Mouse (Mus musculus) heart, embryonic 14.5 days (tissue): Measurements from ENCODE around the gene Rars2. TPM values are rescaled to one million over a fixed set of nuclear protein-coding genes. Genes with fewer than 3 reads are reported as not detected.
"Not testable (repeated sequence)": the region's sequence is repeated elsewhere in the genome, so short reads cannot be mapped to it uniquely, and the experiment has no call there.

Experiments
- ATAC-seq: fragments of 200-750 bp; cut with Nextera tagmentation; 2 replicates; pipeline ENCODE4 v1.8.0; 2017; ENCODE audit warnings: low read depth, moderate TSS enrichment; ENCODE audit not compliant: insufficient number of reproducible peaks, insufficient read depth, low FRiP score
- H3K27ac ChIP-seq, 2 experiments: fragments of 200-500 bp in 1 of 2; fragments of 300-500 bp in 1 of 2; sonication (generic) in 1 of 2; replicated peaks in 1 of 2; 2 replicates each; pipeline ENCODE4 v1.5.1; 2012 to 2014; ENCODE audit warnings: low read depth in 2 of 2, low read length in 2 of 2, control low read depth in 1 of 2, mild to moderate bottlenecking in 1 of 2, mixed read lengths in 1 of 2; ENCODE audit not compliant: control insufficient read depth in 1 of 2, insufficient read depth in 1 of 2
- H3K27me3 ChIP-seq: fragments of 300-500 bp; sonication (generic); 2 replicates; pipeline ENCODE4 v1.6.1; 2014; ENCODE audit warnings: mild to moderate bottlenecking, low read length, control low read depth; ENCODE audit not compliant: control insufficient read depth, insufficient read depth
- H3K36me3 ChIP-seq: fragments of 300-500 bp; sonication (generic); 2 replicates; pipeline ENCODE4 v1.6.1; 2014; ENCODE audit warnings: mild to moderate bottlenecking, control low read depth, low read length, mixed read lengths; ENCODE audit not compliant: control insufficient read depth, insufficient read depth
- H3K4me1 ChIP-seq, 2 experiments: fragments of 200-500 bp in 1 of 2; fragments of 300-500 bp in 1 of 2; sonication (generic) in 1 of 2; 2 replicates each; pipeline ENCODE4 v1.6.1; 2012 to 2014; ENCODE audit warnings: low read length in 2 of 2, control low read depth in 1 of 2, mixed read lengths in 1 of 2; ENCODE audit not compliant: control insufficient read depth in 2 of 2, insufficient read depth in 2 of 2
- H3K4me2 ChIP-seq: fragments of 300-500 bp; sonication (generic); 2 replicates; pipeline ENCODE4 v1.6.1; 2014; ENCODE audit warnings: mild to moderate bottlenecking, low read length
- H3K4me3 ChIP-seq, 2 experiments: fragments of 200-500 bp in 1 of 2; fragments of 300-500 bp in 1 of 2; sonication (generic) in 1 of 2; 2 replicates each; pipeline ENCODE4 v1.5.1; 2012 to 2014; ENCODE audit warnings: low read length in 2 of 2, mild to moderate bottlenecking in 2 of 2, control low read depth in 1 of 2, low read depth in 1 of 2, moderate library complexity in 1 of 2; ENCODE audit not compliant: control insufficient read depth in 1 of 2, insufficient read depth in 1 of 2
- H3K9ac ChIP-seq: fragments of 300-500 bp; sonication (generic); 2 replicates; pipeline ENCODE4 v1.6.1; 2014; ENCODE audit warnings: mild to moderate bottlenecking, low read length
- H3K9me3 ChIP-seq: fragments of 300-500 bp; sonication (generic); 2 replicates; pipeline ENCODE4 v1.6.1; 2016; ENCODE audit warnings: low read length, control low read depth; ENCODE audit not compliant: control insufficient read depth
- WGBS: fragments of 180-500 bp; shearing (Covaris S2); extraction: QIAGEN DNeasy Blood & Tissue Kit; methylation state at CpG from one replicate; pipeline ENCODE4 v1.1.7; 2014; 5-methylcytosine and 5-hydroxymethylcytosine counted together
- polyA plus RNA-seq: library from polyadenylated mRNA; unstranded; fragments of >200 nt; fragmentation: Nextera tagmentation; extraction: Ambion mirVana; gene quantifications from 2 replicates; pipeline ENCODE4 v1.2.1, GENCODE M21; 2014

Rars2 gene
- 47.3 and 48.0 TPM in 2 replicates for polyA plus RNA-seq

- peak; percentile 95 for ATAC-seq
- Histone ChIP-seq H3K4me1 (peaks cover 2 to 19% of the 10 kb centered on the region in 2 experiments), H3K9me3 (no peaks in the 10 kb centered on the region), H3K36me3 (peaks cover 16% of the 10 kb centered on the region), H3K27me3 (no peaks in the 10 kb centered on the region), H3K4me2 (peak within 1 kb of the TSS; percentile 70), H3K27ac (peak within 1 kb of the TSS; percentile 86 to 87), H3K4me3 (peak within 1 kb of the TSS; percentile 84 to 87), H3K9ac (peak within 1 kb of the TSS; percentile 93)
- WGBS, result under 1% methylated on average over 42 of the region's 42 CpGs
Measured at GRCm38 (mm10) chr4:34614630-34615094, at the start of gene Rars2, which contains the start of gene Orc3. Rars2 (plus strand) TSS chr4:34614957. Orc3 (minus strand) TSS chr4:34614944.

- 86% methylated on average over 6 of the region's 6 CpGs for WGBS
- H3K36me3 ChIP-seq, result peaks cover 86% of the 10 kb centered on the region
Measured at GRCm38 (mm10) chr4:34566226-34566625, 48.5 kb upstream of the Rars2 start.

GRCm38 (mm10) chr4:34572876-34573275, 41.9 kb upstream of the Rars2 start:
- WGBS, result 64% methylated on average over 2 of the region's 2 CpGs

More at GRCm38 (mm10) chr4:34566226-34566625, 48.5 kb upstream of the Rars2 start:
- H3K27ac ChIP-seq, result no peak overlapping the region
- H3K27me3 ChIP-seq, result no peaks in the 10 kb centered on the region
- H3K9ac ChIP-seq, result no peak overlapping the region
- H3K4me2 ChIP-seq, result no peak overlapping the region
- no peaks in the 10 kb centered on the region for H3K9me3 ChIP-seq
- H3K4me1 ChIP-seq, result no peaks in the 10 kb centered on the region
- ATAC-seq, result no peak
- no peak overlapping the region for H3K4me3 ChIP-seq

GRCm38 (mm10) chr4:34577028-34577427, 37.7 kb upstream of the Rars2 start:
- H3K9ac ChIP-seq, result no peak overlapping the region
- no peak for ATAC-seq
- 93% methylated on average over 2 of the region's 2 CpGs for WGBS
- peaks cover 0 to 9% of the 10 kb centered on the region in 2 experiments; a peak in 1 of 4 replicates for H3K4me1 ChIP-seq
- H3K27ac ChIP-seq, result no peak overlapping the region
- H3K4me2 ChIP-seq, result no peak overlapping the region
- peaks cover 93% of the 10 kb centered on the region for H3K36me3 ChIP-seq
- no peaks in the 10 kb centered on the region for H3K9me3 ChIP-seq
- no peak overlapping the region for H3K4me3 ChIP-seq
- H3K27me3 ChIP-seq, result no peaks in the 10 kb centered on the region

More at GRCm38 (mm10) chr4:34572876-34573275, 41.9 kb upstream of the Rars2 start:
- no peak for ATAC-seq
- no peaks in the 10 kb centered on the region for H3K27me3 ChIP-seq
- H3K4me1 ChIP-seq, result no peaks in the 10 kb centered on the region
- H3K36me3 ChIP-seq, result peaks cover 99% of the 10 kb centered on the region
- H3K27ac ChIP-seq, result no peak overlapping the region
- no peak overlapping the region for H3K4me2 ChIP-seq
- no peak overlapping the region for H3K9ac ChIP-seq
- no peaks in the 10 kb centered on the region for H3K9me3 ChIP-seq
- H3K4me3 ChIP-seq, result no peak overlapping the region

- no peak overlapping the region for H3K4me3 ChIP-seq
- 33% methylated on average over 1 of the region's 1 CpGs for WGBS
- peak overlapping the region; percentile 19; a peak in 1 of 4 replicates for H3K27ac ChIP-seq
- no peak overlapping the region for H3K4me2 ChIP-seq
- peaks cover 4 to 11% of the 10 kb centered on the region in 2 experiments; a peak in 1 of 4 replicates for H3K4me1 ChIP-seq
- no peaks in the 10 kb centered on the region for H3K9me3 ChIP-seq
- peaks cover 93% of the 10 kb centered on the region for H3K36me3 ChIP-seq
- H3K9ac ChIP-seq, result no peak overlapping the region
- no peaks in the 10 kb centered on the region for H3K27me3 ChIP-seq
- ATAC-seq, result no peak
Measured at GRCm38 (mm10) chr4:34579215-34579614, 35.5 kb upstream of the Rars2 start.

- H3K9me3 ChIP-seq, ATAC-seq, H3K9ac ChIP-seq, H3K27me3 ChIP-seq, H3K4me2 ChIP-seq, H3K4me3 ChIP-seq, H3K27ac ChIP-seq: not testable (repeated sequence)
- Histone ChIP-seq H3K4me1 (peaks cover 4 to 11% of the 10 kb centered on the region in 2 experiments; a peak in 2 of 4 replicates), H3K36me3 (peaks cover 85% of the 10 kb centered on the region)
- 63% methylated on average over 1 of the region's 1 CpGs for WGBS
Measured at GRCm38 (mm10) chr4:34581489-34581888, 33.3 kb upstream of the Rars2 start.

GRCm38 (mm10) chr4:34581990-34582389, 32.8 kb upstream of the Rars2 start:
- no peak overlapping the region; a peak in 1 of 4 replicates for H3K27ac ChIP-seq

GRCm38 (mm10) chr4:34582476-34582875, 32.3 kb upstream of the Rars2 start:
- Histone ChIP-seq H3K27me3 (no peaks in the 10 kb centered on the region), H3K36me3 (peaks cover 84% of the 10 kb centered on the region), H3K4me2 (no peak overlapping the region), H3K9me3 (no peaks in the 10 kb centered on the region), H3K27ac (no peak overlapping the region; a peak in 1 of 4 replicates), H3K9ac (no peak overlapping the region), H3K4me3 (no peak overlapping the region), H3K4me1 (peaks cover 4 to 11% of the 10 kb centered on the region in 2 experiments; a peak in 2 of 4 replicates)
- no peak for ATAC-seq
- 54% methylated on average over 5 of the region's 5 CpGs for WGBS

More at GRCm38 (mm10) chr4:34581990-34582389, 32.8 kb upstream of the Rars2 start:
- Histone ChIP-seq H3K9me3 (no peaks in the 10 kb centered on the region), H3K9ac (no peak overlapping the region), H3K36me3 (peaks cover 84% of the 10 kb centered on the region), H3K4me2 (no peak overlapping the region), H3K27me3 (no peaks in the 10 kb centered on the region), H3K4me3 (no peak overlapping the region), H3K4me1 (peaks cover 4 to 11% of the 10 kb centered on the region in 2 experiments; a peak in 2 of 4 replicates)
- ATAC-seq, result no peak
- 54% methylated on average over 7 of the region's 7 CpGs for WGBS
